Mouse (Mus musculus) embryonic facial prominence, embryonic 12.5 days (tissue): Measurements from ENCODE around the gene Draxin. TPM values are rescaled to one million over a fixed set of nuclear protein-coding genes. Genes with fewer than 3 reads are reported as not detected.

Source experiments
- ATAC-seq: fragments of 200-750 bp; cut with Nextera tagmentation; 2 replicates; pipeline ENCODE4 v1.8.0; 2017; ENCODE audit not compliant: insufficient number of reproducible peaks, insufficient read depth, low FRiP score, low TSS enrichment
- H3K27ac ChIP-seq: fragments of 300-500 bp; sonication (generic); 2 replicates; pipeline ENCODE4 v1.5.1; 2016; ENCODE audit warnings: mild to moderate bottlenecking
- H3K27me3 ChIP-seq: fragments of 300-500 bp; sonication (generic); 2 replicates; pipeline ENCODE4 v1.6.1; 2016; ENCODE audit warnings: mild to moderate bottlenecking, moderate library complexity
- H3K36me3 ChIP-seq: fragments of 300-500 bp; sonication (generic); 2 replicates; pipeline ENCODE4 v1.6.1; 2016; ENCODE audit warnings: mild to moderate bottlenecking
- H3K4me1 ChIP-seq: fragments of 300-500 bp; sonication (generic); 2 replicates; pipeline ENCODE4 v1.6.1; 2016
- H3K4me2 ChIP-seq: fragments of 300-500 bp; sonication (generic); replicated peaks from 2 replicates; pipeline ENCODE4 v1.6.1; 2016; ENCODE audit warnings: mild to moderate bottlenecking, moderate library complexity
- H3K4me3 ChIP-seq: fragments of 300-500 bp; sonication (generic); 2 replicates; pipeline ENCODE4 v1.5.1; 2016; ENCODE audit warnings: mild to moderate bottlenecking
- H3K9ac ChIP-seq: fragments of 300-500 bp; sonication (generic); 2 replicates; pipeline ENCODE4 v1.6.1; 2016; ENCODE audit warnings: mild to moderate bottlenecking, moderate library complexity
- H3K9me3 ChIP-seq: fragments of 300-500 bp; sonication (generic); 2 replicates; pipeline ENCODE4 v1.6.1; 2016; ENCODE audit warnings: mild to moderate bottlenecking, moderate library complexity
- WGBS: fragments of 180-500 bp; shearing (Covaris S2); methylation state at CpG from one replicate; pipeline ENCODE4 v1.1.7; 2016; 5-methylcytosine and 5-hydroxymethylcytosine counted together
- polyA plus RNA-seq: library from polyadenylated mRNA; unstranded; fragments of >200 nt; fragmentation: Nextera tagmentation; extraction: Ambion mirVana; gene quantifications from 2 replicates; pipeline ENCODE4 v1.2.1, GENCODE M21; 2016

Draxin gene
- polyA plus RNA-seq, 1 experiment from 2014 or later = 1.7 TPM

- H3K4me1 ChIP-seq = peaks cover 11% of the 10 kb centered on the region; the same call in 1 of the 2 replicates
- no peak for ATAC-seq
- H3K9ac ChIP-seq = peak overlapping the region; percentile 68; the same call in 1 of the 2 replicates
- no peak overlapping the region for H3K27ac ChIP-seq
- H3K9me3 ChIP-seq = no peaks in the 10 kb centered on the region
- peaks cover 19% of the 10 kb centered on the region for H3K36me3 ChIP-seq
- H3K27me3 ChIP-seq = no peaks in the 10 kb centered on the region
- H3K4me3 ChIP-seq = peak overlapping the region; percentile 60
- WGBS = 53% methylated on average over 3 of the region's 3 CpGs
- H3K4me2 ChIP-seq = peak overlapping the region; percentile 97
These were observed 20.4 kb upstream of the Draxin start for GRCm38 (mm10) chr4:148150953-148151266.

DNA sequence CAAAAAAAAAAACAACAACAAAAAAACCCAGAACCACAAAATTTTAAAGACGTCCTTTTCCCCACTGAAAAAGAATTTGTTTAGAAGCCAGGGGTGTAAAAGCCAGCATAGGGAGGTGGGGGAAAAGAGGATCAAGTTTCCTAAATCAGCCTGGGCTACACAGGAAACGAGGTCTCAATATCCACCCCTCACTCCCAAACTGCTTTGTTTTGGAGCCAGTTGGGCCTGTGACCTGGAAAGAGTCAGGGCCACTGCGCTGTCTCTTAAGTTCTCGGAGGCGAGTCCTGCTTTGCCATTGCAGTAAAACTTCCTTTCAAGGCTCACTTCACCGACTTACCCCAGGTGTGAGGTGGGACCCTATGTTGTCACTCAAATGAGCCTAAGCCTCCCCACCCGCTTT is 19.7 kb upstream of the Draxin start:
- Histone ChIP-seq H3K27ac (no peak overlapping the region), H3K9ac (no peak overlapping the region; the same call in 1 of the 2 replicates), H3K4me3 (no peak overlapping the region), H3K36me3 (peaks cover 23% of the 10 kb centered on the region), H3K9me3 (no peaks in the 10 kb centered on the region), H3K4me1 (peaks cover 11% of the 10 kb centered on the region; the same call in 1 of the 2 replicates), H3K27me3 (no peaks in the 10 kb centered on the region), H3K4me2 (peak overlapping the region; percentile 13; the same call in 1 of the 2 replicates)
- no peak for ATAC-seq
- WGBS = 23% methylated on average over 7 of the region's 7 CpGs

DNA sequence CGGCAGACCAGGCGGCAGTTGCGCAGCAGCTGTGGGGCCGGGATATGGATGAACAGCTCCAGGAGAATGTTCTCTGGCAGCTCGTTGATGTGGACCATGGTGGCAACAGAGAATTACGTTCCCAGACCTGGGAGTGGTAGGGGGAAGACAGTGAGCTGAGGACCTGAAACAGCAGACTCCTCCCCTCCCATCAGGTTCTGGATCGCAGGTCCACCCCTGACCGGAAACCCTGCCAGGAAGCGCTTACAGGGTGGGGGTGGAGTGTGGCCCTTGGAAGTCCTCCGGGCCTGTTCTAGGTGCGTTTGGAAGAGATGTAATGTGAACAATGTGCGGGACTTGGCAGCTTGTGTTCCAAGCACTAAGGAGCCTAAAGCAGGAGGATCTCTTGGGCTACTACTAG is 19.0 kb upstream of the Draxin start:
- H3K4me2 ChIP-seq = no peak overlapping the region; the same call in 1 of the 2 replicates
- no peaks in the 10 kb centered on the region for H3K9me3 ChIP-seq
- 56% methylated on average over 12 of the region's 12 CpGs for WGBS
- no peak overlapping the region for H3K27ac ChIP-seq
- no peak for ATAC-seq
- H3K4me1 ChIP-seq = peaks cover 11% of the 10 kb centered on the region; the same call in 1 of the 2 replicates
- H3K9ac ChIP-seq = no peak overlapping the region
- peaks cover 28% of the 10 kb centered on the region for H3K36me3 ChIP-seq
- H3K27me3 ChIP-seq = no peaks in the 10 kb centered on the region
- H3K4me3 ChIP-seq = no peak overlapping the region

DNA sequence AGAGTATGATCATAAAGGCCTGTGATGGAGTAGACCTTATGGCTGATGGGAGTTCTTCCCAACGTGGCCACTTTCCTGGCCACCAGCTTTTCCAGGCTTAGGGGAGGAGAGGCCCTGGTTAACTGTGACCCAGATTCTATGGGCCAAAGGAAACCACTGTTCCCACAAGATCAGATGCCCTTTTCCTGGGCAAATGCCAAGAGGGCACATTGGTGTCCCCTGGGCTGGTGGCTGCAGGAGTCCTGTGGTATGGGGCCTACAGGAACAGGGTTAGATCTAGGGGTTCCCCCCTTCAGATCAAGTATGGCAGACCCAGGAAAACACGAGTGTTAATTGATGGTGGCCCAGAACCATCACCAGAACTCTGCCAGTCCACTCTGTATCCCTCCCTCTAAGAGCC is 17.2 kb upstream of the Draxin start:
- no peaks in the 10 kb centered on the region for H3K9me3 ChIP-seq
- no peak overlapping the region for H3K27ac ChIP-seq
- H3K27me3 ChIP-seq = no peaks in the 10 kb centered on the region
- no peak overlapping the region for H3K4me2 ChIP-seq
- H3K36me3 ChIP-seq = peaks cover 31% of the 10 kb centered on the region
- no peak for ATAC-seq
- peaks cover 11% of the 10 kb centered on the region; the same call in 1 of the 2 replicates for H3K4me1 ChIP-seq
- H3K9ac ChIP-seq = no peak overlapping the region
- 87% methylated on average over 2 of the region's 2 CpGs for WGBS
- no peak overlapping the region for H3K4me3 ChIP-seq

DNA sequence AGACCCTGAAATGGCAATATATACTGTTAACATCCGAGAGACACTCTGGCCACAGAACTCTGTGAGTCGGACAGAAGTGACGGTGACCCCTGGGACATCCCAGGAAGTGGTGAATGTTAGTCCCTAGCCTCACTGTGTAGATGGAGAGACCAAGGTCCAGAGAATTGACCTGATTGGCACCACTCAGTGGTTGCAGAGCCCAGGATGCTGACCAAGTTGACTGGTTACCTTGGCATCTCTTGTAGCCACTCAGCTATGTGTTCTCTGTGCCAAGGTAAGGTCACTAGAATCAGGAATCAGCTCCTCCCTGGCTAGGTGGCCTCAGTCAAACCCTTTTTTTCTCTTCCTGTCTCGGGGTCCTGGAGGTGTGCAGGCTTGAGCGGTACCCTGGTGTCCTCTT is 13.2 kb upstream of the Draxin start:
- WGBS = 85% methylated on average over 5 of the region's 5 CpGs
- Histone ChIP-seq H3K9me3 (no peaks in the 10 kb centered on the region), H3K9ac (no peak overlapping the region), H3K4me1 (peaks cover 6% of the 10 kb centered on the region; the same call in 1 of the 2 replicates), H3K4me3 (no peak overlapping the region), H3K36me3 (peaks cover 28% of the 10 kb centered on the region), H3K27me3 (peaks cover 3% of the 10 kb centered on the region; the same call in 1 of the 2 replicates), H3K4me2 (no peak overlapping the region), H3K27ac (no peak overlapping the region)
- ATAC-seq = no peak

- WGBS = under 1% methylated on average over 65 of the region's 65 CpGs
- peaks cover 14% of the 10 kb centered on the region for H3K36me3 ChIP-seq
These were observed 9.9 kb upstream of the Draxin start for GRCm38 (mm10) chr4:148140098-148141011.

GRCm38 (mm10) chr4:148139767-148140097 is 9.2 kb upstream of the Draxin start:
- peak overlapping the region; percentile 74 for H3K4me2 ChIP-seq
- H3K4me1 ChIP-seq = peaks cover 6% of the 10 kb centered on the region; the same call in 1 of the 2 replicates
- H3K9me3 ChIP-seq = no peaks in the 10 kb centered on the region
- H3K27ac ChIP-seq = peak overlapping the region; percentile 89; the same call in 1 of the 2 replicates
- peaks cover 14% of the 10 kb centered on the region; the same call in 1 of the 2 replicates for H3K27me3 ChIP-seq
- H3K4me3 ChIP-seq = peak overlapping the region; percentile 62
- ATAC-seq = no peak
- H3K9ac ChIP-seq = peak overlapping the region; percentile 42
- under 1% methylated on average over 12 of the region's 12 CpGs for WGBS
- H3K36me3 ChIP-seq = 0 out of 2 replicates have a peak, but pooled peaks cover 8% of the 10 kb centered on the region

More at GRCm38 (mm10) chr4:148140098-148141011, 9.9 kb upstream of the Draxin start:
- H3K27ac ChIP-seq = peak overlapping the region; percentile 89
- peak overlapping the region; percentile 64 for H3K9ac ChIP-seq
- H3K4me2 ChIP-seq = peak overlapping the region; percentile 74
- peaks cover 14% of the 10 kb centered on the region; the same call in 1 of the 2 replicates for H3K27me3 ChIP-seq
- ATAC-seq = peak; percentile 79
- H3K9me3 ChIP-seq = no peaks in the 10 kb centered on the region
- H3K4me1 ChIP-seq = peaks cover 6% of the 10 kb centered on the region; the same call in 1 of the 2 replicates
- H3K4me3 ChIP-seq = peak overlapping the region; percentile 62

GRCm38 (mm10) chr4:148137503-148137902 is 7.0 kb upstream of the Draxin start:
- 72% methylated on average over 8 of the region's 8 CpGs for WGBS
- no peak overlapping the region for H3K4me2 ChIP-seq
- peaks cover 6% of the 10 kb centered on the region; the same call in 1 of the 2 replicates for H3K4me1 ChIP-seq
- H3K9ac ChIP-seq = no peak overlapping the region
- no peaks in the 10 kb centered on the region for H3K36me3 ChIP-seq
- ATAC-seq = no peak
- H3K9me3 ChIP-seq = no peaks in the 10 kb centered on the region
- no peak overlapping the region for H3K4me3 ChIP-seq
- H3K27me3 ChIP-seq = peaks cover 14% of the 10 kb centered on the region; the same call in 1 of the 2 replicates
- no peak overlapping the region for H3K27ac ChIP-seq

GRCm38 (mm10) chr4:148134988-148135387 is 4.5 kb upstream of the Draxin start:
- Histone ChIP-seq H3K27ac (no peak overlapping the region), H3K4me3 (no peak overlapping the region), H3K9me3 (no peaks in the 10 kb centered on the region), H3K9ac (no peak overlapping the region), H3K36me3 (no peaks in the 10 kb centered on the region), H3K4me1 (peaks cover 12% of the 10 kb centered on the region), H3K4me2 (no peak overlapping the region), H3K27me3 (peaks cover 23% of the 10 kb centered on the region)
- WGBS = 83% methylated on average over 8 of the region's 8 CpGs
- no peak for ATAC-seq

- Histone ChIP-seq H3K36me3 (no peaks in the 10 kb centered on the region), H3K4me3 (peak overlapping the region; percentile 80), H3K27me3 (peaks cover 28% of the 10 kb centered on the region), H3K9me3 (no peaks in the 10 kb centered on the region), H3K4me2 (peak overlapping the region; percentile 90), H3K27ac (peak overlapping the region; percentile 81), H3K9ac (peak overlapping the region; percentile 88), H3K4me1 (peaks cover 6% of the 10 kb centered on the region; the same call in 1 of the 2 replicates)
- WGBS = under 1% methylated on average over 21 of the region's 21 CpGs
- ATAC-seq = 0 out of 2 replicates have a peak, but pooled peaks have one; percentile 14
These were observed 1.1 kb upstream of the Draxin start for GRCm38 (mm10) chr4:148131497-148132081.

DNA sequence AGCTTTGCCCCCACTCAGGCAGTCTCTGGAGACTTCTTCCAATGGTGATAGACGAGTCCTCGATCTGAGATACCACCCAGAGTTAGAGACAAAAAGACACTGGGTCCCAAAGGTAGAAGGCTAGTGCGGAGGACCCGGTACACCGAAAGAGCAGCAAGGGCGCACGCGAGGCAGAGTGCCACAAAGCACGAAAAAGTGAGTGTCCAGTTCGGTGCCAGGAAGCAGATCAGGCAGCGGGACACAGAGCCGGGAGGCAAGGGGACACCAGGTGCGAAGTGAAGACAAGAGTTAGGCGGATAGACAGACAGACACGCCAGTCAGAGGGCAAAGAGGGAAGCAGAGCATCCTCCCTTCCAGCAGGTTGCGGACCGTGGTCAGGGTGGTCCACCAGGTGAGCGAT is 365 bp downstream of the Draxin start, which contains the start of gene Mad2l2:
Gene Mad2l2, plus strand, starts transcription at position 252 of the 400 bp plus-strand sequence.
- Histone ChIP-seq H3K4me3 (peak within 1 kb of the TSS; percentile 80), H3K27ac (peak within 1 kb of the TSS; percentile 81), H3K9me3 (no peaks in the 10 kb centered on the region), H3K36me3 (no peaks in the 10 kb centered on the region), H3K27me3 (peaks cover 28% of the 10 kb centered on the region), H3K4me2 (peak within 1 kb of the TSS; percentile 90), H3K4me1 (peaks cover 6% of the 10 kb centered on the region; the same call in 1 of the 2 replicates), H3K9ac (peak within 1 kb of the TSS; percentile 88)
- under 1% methylated on average over 18 of the region's 18 CpGs for WGBS
- ATAC-seq = no peak
